Mouse (Mus musculus): ENCODE data around the gene Abr. TPM values are rescaled to one million over a fixed set of nuclear protein-coding genes. Genes with fewer than 3 reads are reported as not detected.

The Abr gene
- polyA plus RNA-seq, 1 experiment: 81.3 TPM

DNA sequence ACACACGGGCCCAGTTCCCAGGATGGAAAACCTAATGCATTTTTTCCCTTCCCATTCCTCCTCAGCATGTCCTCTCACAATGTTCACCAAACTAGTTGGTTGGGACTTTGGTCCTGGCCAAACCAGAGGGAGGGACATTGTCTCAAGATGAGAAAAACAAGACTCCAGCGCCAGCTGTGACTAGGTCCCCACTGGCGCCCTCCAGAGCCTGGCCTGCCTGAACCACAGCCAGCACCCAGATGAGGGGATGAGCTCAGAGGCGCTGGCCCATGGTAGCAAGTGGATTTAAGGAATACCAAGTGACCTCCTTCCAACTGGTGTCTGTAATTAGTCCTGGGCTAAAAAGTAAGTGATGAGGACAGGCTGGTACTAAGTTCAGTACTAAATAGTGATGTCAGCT is 201.2 kb downstream of the Abr start:
- peaks cover 39% of the 10 kb centered on the region for H3K36me3 ChIP-seq (ENCODE audit: control insufficient read depth, insufficient read depth)

DNA sequence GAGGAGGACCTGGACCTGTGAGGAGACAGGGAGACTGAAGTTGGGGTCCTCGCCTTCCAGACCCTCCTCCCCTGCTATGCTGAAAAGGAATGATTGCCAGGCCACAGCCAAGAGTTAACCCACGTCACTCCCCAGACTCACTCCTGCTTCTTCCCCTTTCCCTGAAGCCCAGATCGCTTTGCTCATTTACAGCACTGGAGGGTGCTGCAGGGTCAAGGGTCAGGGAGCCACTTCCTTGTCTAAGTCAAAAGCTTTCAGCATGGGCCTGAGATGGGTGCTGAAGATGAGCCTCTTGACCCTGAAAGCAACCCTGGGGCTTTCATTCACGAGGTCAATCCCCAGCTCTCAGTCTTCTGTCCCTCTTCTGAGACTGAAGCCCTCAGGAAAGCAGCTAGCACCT is 202.9 kb downstream of the Abr start:
- Histone ChIP-seq H3K27me3 (ENCODE audit: control insufficient read depth, insufficient read depth, insufficient read length) (no peaks in the 10 kb centered on the region), H3K79me2 (ENCODE audit: control insufficient read depth, insufficient read depth) (no peaks in the 10 kb centered on the region), H3K36me3 (ENCODE audit: control insufficient read depth, insufficient read depth) (peaks cover 32% of the 10 kb centered on the region), H3K4me3 (no peak overlapping the region), H3ac (ENCODE audit: control insufficient read depth, insufficient read length) (no peak overlapping the region), H3K4me2 (ENCODE audit: low read depth) (no peak overlapping the region)
- peak; percentile 14 for TF ChIP-seq POLR2A (IDR thresholded peaks at IDR 0.05; ENCODE audit: insufficient read length, low read depth)
- TF ChIP-seq TCF12 (IDR thresholded peaks at IDR 0.05; ENCODE audit: insufficient read depth, poor library complexity, severe bottlenecking): no peak

More for the DNA sequence above, 201.2 kb downstream of the Abr start:
- Histone ChIP-seq H3K4me2 (ENCODE audit: low read depth) (no peak overlapping the region), H3K27me3 (ENCODE audit: control insufficient read depth, insufficient read depth, insufficient read length) (no peaks in the 10 kb centered on the region), H3K4me3 (no peak overlapping the region), H3ac (ENCODE audit: control insufficient read depth, insufficient read length) (no peak overlapping the region), H3K79me2 (ENCODE audit: control insufficient read depth, insufficient read depth) (no peaks in the 10 kb centered on the region)
- TF ChIP-seq MYOG (IDR thresholded peaks at IDR 0.05; ENCODE audit: control insufficient read depth in 1 of 3, insufficient read depth in 1 of 3, insufficient read length in 2 of 3, low read depth in 2 of 3) (peak in 1 of 3 experiments; percentile 30), CEBPB (IDR thresholded peaks at IDR 0.05; ENCODE audit: insufficient read depth, poor library complexity, severe bottlenecking) (no peak)

DNA sequence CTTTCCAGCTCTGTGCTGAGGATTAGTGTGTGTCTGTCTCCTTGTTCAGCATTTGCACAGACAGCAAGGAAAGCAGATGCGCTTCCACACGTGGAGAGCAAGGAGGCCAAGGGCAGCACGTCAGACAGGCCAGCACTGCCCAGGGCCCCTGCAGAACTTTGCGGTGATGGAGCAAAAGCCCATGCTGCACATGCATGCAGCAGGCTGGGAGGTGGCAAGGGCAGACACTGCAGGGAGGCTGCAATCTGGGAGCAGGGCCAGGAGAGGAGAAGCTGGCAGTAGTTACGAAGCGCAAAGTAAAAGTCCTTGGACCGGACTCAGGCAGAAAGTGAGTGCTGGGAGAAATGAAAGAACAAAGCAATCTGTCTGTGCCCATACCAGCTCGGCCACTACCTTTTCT is 203.7 kb downstream of the Abr start:
- Histone ChIP-seq H3ac (ENCODE audit: control insufficient read depth, insufficient read length) (no peak overlapping the region), H3K79me2 (ENCODE audit: control insufficient read depth, insufficient read depth) (no peaks in the 10 kb centered on the region), H3K27me3 (ENCODE audit: control insufficient read depth, insufficient read depth, insufficient read length) (no peaks in the 10 kb centered on the region), H3K4me2 (ENCODE audit: low read depth) (no peak overlapping the region), H3K36me3 (ENCODE audit: control insufficient read depth, insufficient read depth) (peaks cover 32% of the 10 kb centered on the region), H3K4me3 (no peak overlapping the region)
- TF ChIP-seq POLR2AphosphoS2 (IDR thresholded peaks at IDR 0.05; ENCODE audit: insufficient read length, low read depth): peak; percentile 67
- no peak for TF ChIP-seq CEBPB (IDR thresholded peaks at IDR 0.05; ENCODE audit: insufficient read depth, poor library complexity, severe bottlenecking)
- no peak for TF ChIP-seq MYOG (IDR thresholded peaks at IDR 0.05; ENCODE audit: control insufficient read depth in 1 of 3, insufficient read depth in 1 of 3, insufficient read length in 2 of 3, low read depth in 2 of 3)

DNA sequence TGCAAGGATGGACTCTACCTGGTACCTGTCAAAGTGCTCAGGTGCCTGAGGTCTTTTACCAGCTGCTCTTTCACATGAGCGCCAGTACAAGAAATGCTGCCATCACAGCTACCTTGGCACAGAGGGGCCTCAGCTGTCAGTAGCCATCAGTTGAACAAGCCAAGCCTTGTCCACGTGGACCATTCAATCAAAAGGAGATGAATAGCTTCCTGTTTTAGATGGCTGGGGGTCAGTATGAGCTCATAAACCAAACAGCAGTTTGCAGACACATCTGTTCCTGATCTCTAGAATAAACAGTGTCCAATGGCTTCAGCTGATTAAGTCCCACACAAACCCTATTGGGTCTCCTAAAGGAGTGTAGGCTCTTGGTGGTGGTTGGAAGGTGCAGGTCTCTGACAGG is 206.1 kb downstream of the Abr start:
- H3K4me3 ChIP-seq: no peak overlapping the region
- TF ChIP-seq CEBPB (IDR thresholded peaks at IDR 0.05; ENCODE audit: insufficient read depth, poor library complexity, severe bottlenecking) (no peak), TCF3 (IDR thresholded peaks at IDR 0.05; ENCODE audit: insufficient read length, low read depth) (no peak), MYOD1 (IDR thresholded peaks at IDR 0.05; ENCODE audit: control insufficient read depth in 1 of 3, insufficient read length in 2 of 3, low read depth in 2 of 3) (peak; percentile 74 to 97 (median 95)), MYOG (IDR thresholded peaks at IDR 0.05; ENCODE audit: control insufficient read depth in 1 of 3, insufficient read depth in 1 of 3, insufficient read length in 2 of 3, low read depth in 2 of 3) (no peak), MAX (IDR thresholded peaks at IDR 0.05; ENCODE audit: low read depth) (no peak), USF1 (IDR thresholded peaks at IDR 0.05; ENCODE audit: low read depth) (peak; percentile 24)
- no peaks in the 10 kb centered on the region for H3K27me3 ChIP-seq (ENCODE audit: control insufficient read depth, insufficient read depth, insufficient read length)
- H3K36me3 ChIP-seq (ENCODE audit: control insufficient read depth, insufficient read depth): peaks cover 21% of the 10 kb centered on the region
- H3K79me2 ChIP-seq (ENCODE audit: control insufficient read depth, insufficient read depth): no peaks in the 10 kb centered on the region
- H3ac ChIP-seq (ENCODE audit: control insufficient read depth, insufficient read length): no peak overlapping the region
- no peak overlapping the region for H3K4me2 ChIP-seq (ENCODE audit: low read depth)

DNA sequence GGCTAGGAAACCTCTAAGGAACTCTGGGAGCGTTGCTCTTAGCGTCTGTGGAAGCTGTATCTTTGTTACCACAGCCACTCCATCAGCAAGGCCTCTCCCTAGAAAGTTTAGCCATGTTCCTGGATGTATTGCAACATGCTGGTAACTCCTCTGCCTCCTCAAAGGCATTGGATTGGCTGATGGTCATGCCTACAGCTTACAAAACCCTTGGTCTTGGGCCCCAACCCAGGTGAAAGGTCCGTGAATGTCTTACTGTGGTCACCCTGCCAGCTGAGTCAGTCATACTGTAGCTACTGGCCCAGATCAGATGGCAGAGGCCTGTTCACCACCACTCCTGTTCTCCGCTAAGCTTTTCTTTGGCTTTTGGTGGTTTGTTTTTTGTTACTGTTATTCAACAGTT is 207.1 kb downstream of the Abr start:
- Histone ChIP-seq H3K4me2 (ENCODE audit: low read depth) (no peak overlapping the region), H3K36me3 (ENCODE audit: control insufficient read depth, insufficient read depth) (peaks cover 17% of the 10 kb centered on the region), H3K79me2 (ENCODE audit: control insufficient read depth, insufficient read depth) (no peaks in the 10 kb centered on the region), H3ac (ENCODE audit: control insufficient read depth, insufficient read length) (no peak overlapping the region), H3K27me3 (ENCODE audit: control insufficient read depth, insufficient read depth, insufficient read length) (no peaks in the 10 kb centered on the region), H3K4me3 (no peak overlapping the region)
- TF ChIP-seq POLR2AphosphoS2 (IDR thresholded peaks at IDR 0.05; ENCODE audit: insufficient read length, low read depth) (no peak), POLR2A (IDR thresholded peaks at IDR 0.05; ENCODE audit: insufficient read length, low read depth) (no peak), TCF12 (IDR thresholded peaks at IDR 0.05; ENCODE audit: insufficient read depth, poor library complexity, severe bottlenecking) (no peak), USF1 (IDR thresholded peaks at IDR 0.05; ENCODE audit: low read depth) (no peak), MYOG (IDR thresholded peaks at IDR 0.05; ENCODE audit: control insufficient read depth in 1 of 3, insufficient read depth in 1 of 3, insufficient read length in 2 of 3, low read depth in 2 of 3) (no peak), MAX (IDR thresholded peaks at IDR 0.05; ENCODE audit: low read depth) (no peak), CEBPB (IDR thresholded peaks at IDR 0.05; ENCODE audit: insufficient read depth, poor library complexity, severe bottlenecking) (no peak)

DNA sequence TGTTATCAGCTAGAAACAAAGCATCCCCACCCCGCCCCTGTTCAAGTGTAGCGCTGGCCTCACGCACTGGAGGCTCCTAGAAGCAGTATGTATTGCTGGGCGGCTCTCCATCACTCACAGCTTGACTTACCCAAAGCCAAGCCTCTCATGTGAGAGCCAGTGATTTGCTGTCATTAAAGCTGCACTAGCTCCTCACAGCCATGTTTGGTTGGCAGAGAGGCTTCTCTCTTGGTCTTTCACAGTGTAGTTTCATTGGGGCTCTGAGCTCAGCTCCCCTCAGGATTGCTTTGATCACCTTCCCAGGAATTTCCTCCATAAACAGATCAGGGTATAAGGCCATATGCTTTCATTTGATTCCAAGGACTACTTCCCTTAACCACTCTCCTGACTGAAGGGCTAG is 208.9 kb downstream of the Abr start:
- no peak overlapping the region for H3ac ChIP-seq (ENCODE audit: control insufficient read depth, insufficient read length)
- H3K4me2 ChIP-seq (ENCODE audit: low read depth): no peak overlapping the region
- no peaks in the 10 kb centered on the region for H3K27me3 ChIP-seq (ENCODE audit: control insufficient read depth, insufficient read depth, insufficient read length)
- peaks cover 10% of the 10 kb centered on the region for H3K36me3 ChIP-seq (ENCODE audit: control insufficient read depth, insufficient read depth)
- H3K79me2 ChIP-seq (ENCODE audit: control insufficient read depth, insufficient read depth): peaks cover 5% of the 10 kb centered on the region
- TF ChIP-seq POLR2AphosphoS2 (IDR thresholded peaks at IDR 0.05; ENCODE audit: insufficient read length, low read depth) (peak; percentile 35), E2F4 (IDR thresholded peaks at IDR 0.05; ENCODE audit: insufficient read depth) (no peak)
- H3K4me3 ChIP-seq: no peak overlapping the region
